Mouse (Mus musculus) stomach, embryonic 14.5 days (tissue): ENCODE results near the gene Rpl26. TPM values are rescaled to one million over a fixed set of nuclear protein-coding genes. Genes with fewer than 3 reads are reported as not detected.
A peak's percentile ranks its signal among the peaks of the same experiment; 100 is the strongest.

Experiments used
- ATAC-seq: fragments of 200-750 bp; cut with Nextera tagmentation; 2 replicates; pipeline ENCODE4 v1.8.0; 2017; ENCODE audit warnings: low read depth, moderate TSS enrichment; ENCODE audit not compliant: insufficient number of reproducible peaks, insufficient read depth, low FRiP score
- H3K27ac ChIP-seq: fragments of 300-500 bp; sonication (generic); 2 replicates; pipeline ENCODE4 v1.5.1; 2014; ENCODE audit warnings: mild to moderate bottlenecking, low read length, moderate library complexity, mixed read lengths
- H3K27me3 ChIP-seq: fragments of 300-500 bp; sonication (generic); 2 replicates; pipeline ENCODE4 v1.6.1; 2014; ENCODE audit warnings: low read length, control low read depth, mixed read lengths; ENCODE audit not compliant: control insufficient read depth, insufficient read depth
- H3K36me3 ChIP-seq: fragments of 300-500 bp; sonication (generic); 2 replicates; pipeline ENCODE4 v1.6.1; 2014; ENCODE audit warnings: mild to moderate bottlenecking, control low read depth, low read length, moderate library complexity, mixed read lengths; ENCODE audit not compliant: control insufficient read depth, insufficient read depth
- H3K4me1 ChIP-seq: fragments of 300-500 bp; sonication (generic); 2 replicates; pipeline ENCODE4 v1.6.1; 2014; ENCODE audit warnings: low read length, control low read depth, mixed read lengths; ENCODE audit not compliant: control insufficient read depth, insufficient read depth
- H3K4me2 ChIP-seq: fragments of 300-500 bp; sonication (generic); replicated peaks from 2 replicates; pipeline ENCODE4 v1.6.1; 2014; ENCODE audit warnings: low read depth, low read length, control low read depth
- H3K4me3 ChIP-seq: fragments of 300-500 bp; sonication (generic); 2 replicates; pipeline ENCODE4 v1.5.1; 2014; ENCODE audit warnings: low read depth, low read length, control low read depth
- H3K9ac ChIP-seq: fragments of 300-500 bp; sonication (generic); replicated peaks from 2 replicates; pipeline ENCODE4 v1.6.1; 2014; ENCODE audit warnings: low read depth, mild to moderate bottlenecking, control low read depth, low read length, moderate library complexity, mixed read lengths
- H3K9me3 ChIP-seq: fragments of 300-500 bp; sonication (generic); 2 replicates; pipeline ENCODE4 v1.6.1; 2016; ENCODE audit warnings: low read depth, low read length, control low read depth; ENCODE audit not compliant: control insufficient read depth
- WGBS: fragments of 180-500 bp; shearing (Covaris S2); extraction: QIAGEN DNeasy Blood & Tissue Kit; methylation state at CpG from one replicate; pipeline ENCODE4 v1.1.7; 2014; 5-methylcytosine and 5-hydroxymethylcytosine counted together
- polyA plus RNA-seq: library from polyadenylated mRNA; unstranded; fragments of >200 nt; fragmentation: Nextera tagmentation; extraction: Ambion mirVana; gene quantifications from 2 replicates; pipeline ENCODE4 v1.2.1, GENCODE M21; 2014

The Rpl26 gene
- polyA plus RNA-seq, 1 experiment from 2014 or later = 1,288 TPM

- no peaks in the 10 kb centered on the region for H3K27me3 ChIP-seq
- no peaks in the 10 kb centered on the region for H3K4me1 ChIP-seq
- 68% methylated on average over 12 of the region's 12 CpGs for WGBS
- H3K36me3 ChIP-seq = no peaks in the 10 kb centered on the region
- no peak for ATAC-seq
- no peak overlapping the region for H3K4me3 ChIP-seq
- H3K4me2 ChIP-seq = no peak overlapping the region
- no peak overlapping the region for H3K27ac ChIP-seq
- H3K9ac ChIP-seq = no peak overlapping the region
- no peaks in the 10 kb centered on the region for H3K9me3 ChIP-seq
These were observed 7.4 kb upstream of the Rpl26 start for GRCm38 (mm10) chr11:68893911-68894464.

GRCm38 (mm10) chr11:68896247-68896646 lies 5.1 kb upstream of the Rpl26 start:
- Histone ChIP-seq H3K36me3 (no peaks in the 10 kb centered on the region), H3K27ac (no peak overlapping the region), H3K27me3 (no peaks in the 10 kb centered on the region), H3K9ac (no peak overlapping the region), H3K4me1 (no peaks in the 10 kb centered on the region), H3K4me3 (no peak overlapping the region), H3K4me2 (no peak overlapping the region), H3K9me3 (no peaks in the 10 kb centered on the region)
- 90% methylated on average over 5 of the region's 5 CpGs for WGBS
- no peak for ATAC-seq

DNA sequence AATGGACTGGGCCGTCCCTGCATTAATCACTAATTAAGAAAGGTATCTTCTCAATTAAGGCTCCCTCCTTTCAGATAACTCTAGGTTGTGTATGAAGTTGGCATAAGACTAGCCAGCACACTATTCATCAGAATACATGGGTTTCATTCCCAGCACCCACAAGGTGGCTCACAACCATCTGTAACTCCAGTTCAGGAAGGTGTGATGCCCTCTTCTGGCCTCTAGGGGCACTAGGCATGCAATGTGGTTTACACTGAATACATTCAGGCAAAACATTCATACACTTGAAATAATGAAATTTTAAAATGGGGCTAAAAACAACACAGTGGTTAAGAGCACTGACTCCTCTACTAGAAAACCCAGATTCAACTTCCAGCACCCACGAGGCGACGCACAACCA lies 4.3 kb upstream of the Rpl26 start:
- Histone ChIP-seq H3K9me3 (no peaks in the 10 kb centered on the region), H3K36me3 (no peaks in the 10 kb centered on the region), H3K4me1 (no peaks in the 10 kb centered on the region), H3K27ac (no peak overlapping the region), H3K4me3 (no peak overlapping the region), H3K27me3 (no peaks in the 10 kb centered on the region), H3K4me2 (no peak overlapping the region), H3K9ac (no peak overlapping the region)
- ATAC-seq = no peak
- WGBS = 48% methylated on average over 4 of the region's 4 CpGs

GRCm38 (mm10) chr11:68897838-68898237 lies 3.5 kb upstream of the Rpl26 start:
- H3K9me3 ChIP-seq = no peaks in the 10 kb centered on the region
- no peaks in the 10 kb centered on the region for H3K27me3 ChIP-seq
- H3K36me3 ChIP-seq = peaks cover 3% of the 10 kb centered on the region
- H3K9ac ChIP-seq = no peak overlapping the region
- ATAC-seq = no peak
- H3K4me3 ChIP-seq = no peak overlapping the region
- H3K4me1 ChIP-seq = no peaks in the 10 kb centered on the region
- 65% methylated on average over 6 of the region's 6 CpGs for WGBS
- no peak overlapping the region for H3K27ac ChIP-seq
- H3K4me2 ChIP-seq = no peak overlapping the region

DNA sequence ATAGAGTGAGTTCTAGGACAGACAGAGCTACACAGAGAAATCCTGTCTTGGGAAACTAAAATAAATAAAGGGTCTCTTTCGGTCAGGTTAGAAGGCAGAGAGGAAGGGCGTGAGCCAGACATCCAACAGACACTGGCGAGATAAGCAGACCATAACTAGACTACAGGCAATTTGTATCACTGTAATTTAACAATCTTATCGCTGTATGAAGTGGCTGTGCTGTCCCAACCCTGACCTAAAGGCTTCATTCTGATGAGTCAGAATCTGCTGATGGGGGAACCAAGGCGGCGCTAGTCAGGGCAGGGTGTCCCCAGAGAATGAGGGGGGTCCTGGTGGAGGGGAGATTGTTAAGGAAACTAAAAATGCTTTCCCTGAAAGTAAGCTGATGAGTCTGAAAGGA lies 2.6 kb upstream of the Rpl26 start:
- no peak for ATAC-seq
- H3K36me3 ChIP-seq = peaks cover 12% of the 10 kb centered on the region
- 84% methylated on average over 6 of the region's 6 CpGs for WGBS
- no peak overlapping the region for H3K27ac ChIP-seq
- H3K27me3 ChIP-seq = no peaks in the 10 kb centered on the region
- H3K9ac ChIP-seq = no peak overlapping the region
- H3K4me3 ChIP-seq = no peak overlapping the region
- 0 out of 2 replicates have a peak, but pooled peaks cover 2% of the 10 kb centered on the region for H3K4me1 ChIP-seq
- H3K9me3 ChIP-seq = no peaks in the 10 kb centered on the region
- H3K4me2 ChIP-seq = no peak overlapping the region

- no peak overlapping the region for H3K9ac ChIP-seq
- H3K4me3 ChIP-seq = no peak overlapping the region
- H3K36me3 ChIP-seq = peaks cover 23% of the 10 kb centered on the region
- H3K4me1 ChIP-seq = 0 out of 2 replicates have a peak, but pooled peaks cover 2% of the 10 kb centered on the region
- H3K27ac ChIP-seq = no peak overlapping the region
- no peaks in the 10 kb centered on the region for H3K27me3 ChIP-seq
- H3K9me3 ChIP-seq = no peaks in the 10 kb centered on the region
- ATAC-seq = no peak
- 82% methylated on average over 8 of the region's 8 CpGs for WGBS
- no peak overlapping the region for H3K4me2 ChIP-seq
These were observed 1.6 kb upstream of the Rpl26 start for GRCm38 (mm10) chr11:68899815-68900214.

DNA sequence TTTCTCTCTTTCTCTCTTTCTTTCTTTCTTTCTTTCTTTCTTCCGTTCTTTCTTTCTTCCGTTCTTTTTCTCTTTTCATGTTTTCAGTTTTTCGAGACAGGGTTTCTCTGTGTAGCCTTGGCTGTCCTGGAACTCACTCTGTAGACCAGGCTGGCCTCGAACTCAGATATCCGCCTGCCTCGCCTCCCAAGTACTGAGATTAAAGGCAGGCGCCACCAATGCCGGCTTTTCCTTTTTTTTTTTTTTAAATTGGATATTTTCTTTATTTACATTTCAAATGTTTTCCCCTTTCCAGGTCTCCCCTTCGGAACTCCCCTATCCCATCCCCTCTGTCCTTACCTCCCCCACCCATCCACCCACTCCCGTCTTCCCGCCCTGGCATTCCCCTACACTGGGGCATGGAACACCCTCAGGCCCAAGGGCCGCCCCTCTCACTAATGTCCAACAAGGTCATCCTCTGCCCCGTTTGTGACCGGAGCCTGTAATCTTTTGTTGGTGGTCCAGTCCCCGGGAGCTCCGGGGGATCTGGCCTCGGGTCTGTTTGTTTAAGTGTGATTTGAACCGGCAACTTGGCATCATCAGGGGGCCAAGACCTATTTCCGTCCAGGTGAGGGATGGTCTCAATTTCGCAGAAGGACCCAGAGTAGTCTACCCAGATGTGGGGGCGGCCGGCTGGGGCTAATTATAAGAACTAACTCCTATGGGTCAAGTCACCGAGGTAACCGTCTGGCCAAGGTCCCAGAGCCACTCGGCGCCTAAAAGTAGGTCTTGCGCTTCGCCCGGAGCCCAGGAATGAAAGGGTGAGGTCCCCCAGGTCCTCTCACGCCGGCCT lies 648 bp upstream of the Rpl26 start:
- 26% methylated on average over 31 of the region's 31 CpGs for WGBS
- 0 out of 2 replicates have a peak, but pooled peaks cover 2% of the 10 kb centered on the region for H3K4me1 ChIP-seq
- no peak overlapping the region for H3K27ac ChIP-seq
- H3K9ac ChIP-seq = no peak overlapping the region
- H3K36me3 ChIP-seq = peaks cover 32% of the 10 kb centered on the region
- ATAC-seq = no peak; the same call in 1 of the 2 replicates
- H3K9me3 ChIP-seq = no peaks in the 10 kb centered on the region
- peak overlapping the region; percentile 66 for H3K4me2 ChIP-seq
- H3K4me3 ChIP-seq = peak overlapping the region; percentile 79
- no peaks in the 10 kb centered on the region for H3K27me3 ChIP-seq

DNA sequence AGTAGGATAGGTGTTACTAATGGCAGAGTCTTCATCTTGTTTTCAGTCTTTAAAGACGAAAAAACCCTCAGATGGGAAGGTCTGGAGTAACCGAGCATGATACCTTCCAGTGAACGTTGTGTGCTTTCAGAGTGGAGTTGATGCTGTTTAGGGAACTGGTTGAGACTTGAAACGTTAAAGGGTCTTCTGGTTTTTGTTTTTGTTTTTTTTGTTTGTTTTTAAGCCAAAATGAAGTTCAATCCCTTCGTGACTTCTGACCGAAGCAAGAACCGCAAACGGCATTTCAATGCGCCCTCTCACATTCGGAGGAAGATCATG lies 623 bp downstream of the Rpl26 start:
- Histone ChIP-seq H3K9me3 (no peaks in the 10 kb centered on the region), H3K4me2 (peak overlapping the region; percentile 52), H3K4me3 (peak overlapping the region; percentile 79), H3K9ac (peak overlapping the region; percentile 87), H3K27me3 (no peaks in the 10 kb centered on the region), H3K36me3 (peaks cover 35% of the 10 kb centered on the region), H3K4me1 (0 out of 2 replicates have a peak, but pooled peaks cover 2% of the 10 kb centered on the region), H3K27ac (peak overlapping the region; percentile 95)
- ATAC-seq = no peak
- under 1% methylated on average over 10 of the region's 10 CpGs for WGBS
